Mouse (Mus musculus) induced T-regulatory cell, adult 2 months (primary cell): ENCODE results near the gene Olfr16.

ENCODE experiments used
- DNase-seq: peaks from one replicate; pipeline ENCODE4 v3.0.0-alpha.2; 2012; ENCODE audit warnings: low read depth

Gene Olfr16

GRCm38 (mm10) chr1:172950160-172950559 is at the start of gene Olfr16:
Gene Olfr16 (plus strand): TSS chr1:172950409.
- no peak for DNase-seq

GRCm38 (mm10) chr1:172903313-172903712 is 46.9 kb upstream of the Olfr16 start:
- DNase-seq, result no peak

GRCm38 (mm10) chr1:172917115-172917514 is 33.1 kb upstream of the Olfr16 start:
- DNase-seq, result no peak

- DNase-seq, result no peak
Observed at GRCm38 (mm10) chr1:172918450-172918849, 31.8 kb upstream of the Olfr16 start.

GRCm38 (mm10) chr1:172932197-172932596 is 18.0 kb upstream of the Olfr16 start:
- DNase-seq, result no peak

GRCm38 (mm10) chr1:172951171-172951720 is 1.0 kb downstream of the Olfr16 start:
- DNase-seq, result no peak

- DNase-seq, result no peak
Observed at GRCm38 (mm10) chr1:172955376-172955775, 5.2 kb downstream of the Olfr16 start.

GRCm38 (mm10) chr1:172960452-172960851 is 10.2 kb downstream of the Olfr16 start:
- no peak for DNase-seq

GRCm38 (mm10) chr1:172989794-172990634 is 39.8 kb downstream of the Olfr16 start:
- no peak for DNase-seq

GRCm38 (mm10) chr1:172990635-172991009 is 40.4 kb downstream of the Olfr16 start:
- DNase-seq, result no peak
